Mouse (Mus musculus): Measurements from ENCODE around the gene Rplp2.

DNA sequence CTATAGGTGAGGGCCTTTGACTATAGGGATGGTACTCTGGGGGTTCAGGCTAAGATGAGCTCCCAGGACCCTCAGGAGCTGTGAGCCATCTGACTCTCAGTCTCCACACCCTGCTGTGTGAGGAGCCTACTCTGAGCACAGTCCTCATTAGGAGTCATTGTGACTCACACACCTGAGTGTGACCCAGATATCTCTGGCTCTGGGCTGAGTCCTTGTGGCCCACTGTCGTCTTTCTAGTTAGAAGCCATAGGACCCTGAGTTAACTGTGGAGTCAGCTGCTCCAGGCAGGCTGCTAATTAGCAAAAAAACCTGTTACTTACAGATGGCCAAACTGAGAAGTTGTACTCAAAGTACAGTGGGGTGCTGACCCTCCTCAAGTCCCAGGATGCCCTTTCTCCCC lies 46.6 kb downstream of the Rplp2 start:
- TF ChIP-seq CTCF (IDR thresholded peaks at IDR 0.05) (no peak), EP300 (IDR thresholded peaks at IDR 0.05; ENCODE audit: insufficient read depth, low read depth, low read length) (no peak)
